Mouse (Mus musculus): ENCODE results near the gene Scarf1.
A peak's percentile ranks its signal among the peaks of the same experiment; 100 is the strongest.

The Scarf1 gene

GRCm38 (mm10) chr11:75513336-75513735, at the start of gene Scarf1:
TSS of gene Scarf1 (plus strand) at chr11:75513540.
- DNase-seq (ENCODE audit: low spot score in 2 of 2), result no peak

DNA sequence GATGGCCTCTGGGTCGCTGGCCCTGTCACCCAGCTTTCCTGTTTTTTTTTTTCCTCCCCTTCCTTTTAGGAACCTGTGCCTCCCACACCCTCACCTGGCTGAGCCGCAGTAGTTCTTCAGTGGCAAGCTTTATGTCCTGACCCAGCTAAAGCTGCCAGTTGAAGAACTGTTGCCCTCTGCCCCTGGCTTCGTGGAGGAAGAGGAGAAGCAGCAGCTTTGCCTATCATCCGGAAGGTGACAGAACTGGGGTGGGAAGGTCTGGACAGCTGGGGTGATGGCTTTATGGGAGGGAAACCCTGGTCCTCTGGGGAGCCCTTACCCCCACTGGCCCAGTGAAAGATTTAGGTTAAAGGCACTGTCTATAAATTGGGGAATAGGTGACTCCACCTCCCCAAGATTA, 49.7 kb upstream of the Scarf1 start:
- no peak for DNase-seq (ENCODE audit: low spot score in 2 of 2)

- DNase-seq (ENCODE audit: low spot score in 2 of 2), result no peak
Observed at GRCm38 (mm10) chr11:75464417-75464816, 48.9 kb upstream of the Scarf1 start.

DNA sequence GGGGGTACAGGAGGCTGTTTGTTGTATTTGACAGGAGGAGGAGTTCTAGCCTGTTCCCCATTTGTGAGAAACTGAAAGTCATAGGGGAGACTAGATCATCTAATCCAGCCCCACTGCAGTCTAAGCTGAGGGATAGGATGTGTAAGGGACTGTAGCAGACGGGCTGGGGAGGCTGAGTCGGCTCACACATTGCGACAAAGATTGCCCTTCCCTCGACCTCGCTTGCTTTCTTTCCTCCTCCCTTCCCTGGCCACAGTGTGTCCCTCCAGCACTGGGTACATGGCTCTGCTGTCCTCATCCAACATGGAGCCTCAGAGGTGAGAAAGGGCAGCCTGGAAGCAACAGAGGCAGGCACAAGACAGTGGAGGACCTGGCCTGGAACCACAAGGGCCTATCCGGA, 48.3 kb upstream of the Scarf1 start:
- no peak for DNase-seq (ENCODE audit: low spot score in 2 of 2)

- DNase-seq (ENCODE audit: low spot score in 2 of 2), result no peak
Observed at GRCm38 (mm10) chr11:75466731-75467505, 46.4 kb upstream of the Scarf1 start.

DNA sequence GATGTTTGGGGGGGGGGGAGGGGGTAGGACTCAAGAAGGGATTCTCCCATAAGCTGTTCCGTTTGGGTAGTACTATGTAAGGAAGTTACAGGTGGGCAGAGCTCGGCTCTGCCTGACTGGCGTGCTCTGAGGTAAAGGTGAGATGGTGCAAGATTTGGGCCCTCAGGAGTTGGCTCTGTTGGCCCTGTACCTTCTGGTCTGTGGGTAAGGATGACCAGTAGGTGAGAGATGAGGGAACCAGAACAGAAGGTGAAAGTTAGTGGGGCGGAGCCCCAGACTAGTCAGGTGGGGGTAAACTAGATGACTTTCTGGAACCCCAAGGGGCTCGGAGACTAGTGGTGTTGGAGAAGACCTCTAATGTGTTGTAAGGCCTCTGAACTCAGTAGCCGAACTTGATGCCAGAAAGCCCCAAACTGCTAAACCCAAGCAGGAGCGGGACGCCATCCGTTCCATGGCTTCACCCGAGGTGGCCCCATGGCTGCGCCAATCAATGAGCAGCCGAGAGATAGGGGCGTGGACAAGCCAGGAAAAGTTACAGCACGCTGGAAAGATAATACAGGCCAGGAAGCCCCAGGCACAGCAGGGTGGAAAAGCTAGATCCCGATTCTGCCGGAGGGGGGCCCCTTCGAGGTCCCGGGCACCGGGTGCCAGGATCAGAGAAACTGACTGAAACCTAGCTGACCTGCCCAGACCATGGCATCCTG, 45.7 kb upstream of the Scarf1 start:
- no peak for DNase-seq (ENCODE audit: low spot score in 2 of 2)

GRCm38 (mm10) chr11:75468410-75468809, 44.9 kb upstream of the Scarf1 start:
- no peak for DNase-seq (ENCODE audit: low spot score in 2 of 2)

DNA sequence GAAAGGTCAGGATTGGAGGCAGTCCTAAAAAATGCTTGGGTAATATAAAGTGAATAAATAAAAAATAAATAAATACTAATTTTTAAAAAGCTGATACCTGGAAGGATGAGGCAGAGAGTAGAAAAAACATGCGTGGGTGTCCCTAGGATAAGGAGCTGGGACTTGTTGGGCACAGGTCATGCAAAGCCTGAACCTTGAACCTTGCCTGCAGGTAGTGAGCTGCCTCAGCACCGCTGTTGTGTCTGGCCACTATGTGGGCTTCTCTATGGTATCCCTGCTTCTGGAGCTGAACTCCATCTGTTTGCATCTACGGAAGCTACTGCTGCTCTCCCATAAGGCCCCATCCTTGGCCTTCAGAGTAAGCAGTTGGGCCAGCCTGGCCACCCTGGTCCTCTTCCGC, 44.1 kb upstream of the Scarf1 start:
- no peak for DNase-seq (ENCODE audit: low spot score in 2 of 2)

DNA sequence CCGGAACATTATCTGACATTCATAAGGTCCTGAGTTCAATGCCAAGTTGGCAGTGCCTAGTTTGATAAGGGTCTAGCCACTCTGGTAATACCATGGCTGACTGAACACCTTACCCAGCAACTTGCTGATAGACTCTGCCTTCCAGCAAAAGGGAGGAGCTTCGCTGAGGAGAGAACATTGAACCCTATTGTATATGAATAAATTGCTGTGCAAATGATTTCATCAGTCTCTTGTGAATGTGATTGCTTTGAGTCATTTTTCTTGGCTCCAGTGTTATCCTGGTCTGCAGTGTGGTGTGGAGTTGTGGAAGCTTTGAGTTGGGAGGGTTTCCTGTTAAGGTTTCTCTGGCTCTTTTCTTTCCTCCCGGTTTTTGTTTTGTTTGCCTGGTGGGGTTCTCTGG, 42.7 kb upstream of the Scarf1 start:
- no peak for DNase-seq (ENCODE audit: low spot score in 2 of 2)

GRCm38 (mm10) chr11:75472469-75473081, 40.8 kb upstream of the Scarf1 start:
- no peak for DNase-seq (ENCODE audit: low spot score in 2 of 2)

GRCm38 (mm10) chr11:75473376-75473775, 40.0 kb upstream of the Scarf1 start:
- DNase-seq (ENCODE audit: low spot score in 2 of 2), result no peak

- no peak for DNase-seq (ENCODE audit: low spot score in 2 of 2)
Observed at GRCm38 (mm10) chr11:75486192-75486591, 27.1 kb upstream of the Scarf1 start.

- peak; percentile 96 to 98 for DNase-seq (ENCODE audit: low spot score in 2 of 2)
Observed at GRCm38 (mm10) chr11:75486601-75487285, 26.6 kb upstream of the Scarf1 start, which contains the start of gene Prpf8. TSS of gene Prpf8 (plus strand) at chr11:75486816.

GRCm38 (mm10) chr11:75487496-75487895, 25.8 kb upstream of the Scarf1 start:
- no peak for DNase-seq (ENCODE audit: low spot score in 2 of 2)

DNA sequence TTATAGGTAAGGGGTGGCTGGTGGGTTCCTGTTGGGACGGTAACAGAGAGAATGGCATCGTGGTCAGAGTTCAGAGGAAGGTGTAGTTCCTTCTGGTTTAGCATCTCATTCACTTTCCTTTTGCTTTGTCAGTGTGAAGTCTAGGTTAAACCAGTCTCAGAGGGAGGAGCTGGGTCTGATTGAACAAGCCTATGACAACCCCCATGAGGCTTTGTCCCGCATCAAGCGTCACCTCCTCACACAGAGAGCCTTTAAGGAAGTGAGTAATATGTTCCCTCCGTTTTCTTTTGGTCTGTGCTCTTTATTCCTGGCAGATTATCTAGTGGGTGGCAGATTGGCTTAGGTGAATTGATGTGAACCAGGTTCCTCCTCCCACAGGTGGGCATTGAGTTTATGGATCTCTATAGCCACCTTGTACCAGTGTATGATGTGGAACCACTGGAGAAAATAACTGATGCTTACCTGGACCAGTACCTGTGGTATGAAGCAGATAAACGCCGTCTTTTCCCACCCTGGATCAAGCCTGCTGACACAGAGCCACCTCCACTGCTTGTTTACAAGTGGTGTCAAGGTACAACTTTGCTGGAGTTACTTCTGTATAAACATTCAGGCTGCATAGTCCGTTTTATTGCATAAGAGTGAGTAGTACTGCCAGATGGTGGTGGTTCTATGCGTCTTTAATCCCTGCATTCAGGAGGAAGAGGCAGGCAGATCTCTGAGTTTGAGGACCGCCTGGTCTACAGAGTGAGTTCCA, 18.9 kb upstream of the Scarf1 start:
- DNase-seq (ENCODE audit: low spot score in 2 of 2), result no peak

DNA sequence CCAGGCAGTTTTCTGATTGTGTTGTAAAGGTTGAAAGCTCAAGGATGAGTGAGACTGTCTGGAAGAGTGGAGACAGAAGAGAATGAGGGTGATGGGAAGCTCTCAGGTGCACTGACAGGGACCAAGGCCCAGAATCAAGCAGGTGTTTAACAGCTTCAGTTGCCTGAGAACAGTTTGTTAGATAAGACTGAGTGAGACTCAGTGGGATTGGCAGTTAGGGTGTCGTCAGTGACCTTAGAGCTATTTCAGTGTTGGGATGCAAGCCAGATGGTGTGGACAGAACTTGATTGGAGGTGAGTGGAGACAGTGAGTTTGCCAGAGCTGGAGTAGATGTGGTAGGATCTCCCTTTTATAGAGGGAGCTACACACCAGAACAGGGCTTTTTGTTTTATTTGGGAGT, 15.2 kb upstream of the Scarf1 start:
- DNase-seq (ENCODE audit: low spot score in 2 of 2), result no peak

DNA sequence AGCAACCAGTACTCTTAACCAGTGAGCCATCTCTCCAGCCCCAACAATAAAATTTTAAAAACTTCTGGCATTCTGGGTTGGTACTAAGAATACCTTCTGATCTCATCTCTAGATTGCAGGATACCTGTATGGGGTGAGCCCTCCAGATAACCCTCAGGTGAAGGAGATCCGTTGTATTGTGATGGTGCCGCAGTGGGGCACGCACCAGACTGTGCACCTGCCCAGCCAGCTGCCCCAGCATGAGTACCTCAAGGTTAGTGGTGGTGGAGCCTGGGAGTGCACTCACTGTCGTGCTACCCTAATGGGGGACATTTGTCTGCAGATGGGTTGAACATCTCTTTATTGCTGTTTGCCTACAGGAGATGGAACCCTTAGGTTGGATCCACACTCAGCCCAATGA, 5.2 kb upstream of the Scarf1 start:
- DNase-seq (ENCODE audit: low spot score in 2 of 2), result no peak

DNA sequence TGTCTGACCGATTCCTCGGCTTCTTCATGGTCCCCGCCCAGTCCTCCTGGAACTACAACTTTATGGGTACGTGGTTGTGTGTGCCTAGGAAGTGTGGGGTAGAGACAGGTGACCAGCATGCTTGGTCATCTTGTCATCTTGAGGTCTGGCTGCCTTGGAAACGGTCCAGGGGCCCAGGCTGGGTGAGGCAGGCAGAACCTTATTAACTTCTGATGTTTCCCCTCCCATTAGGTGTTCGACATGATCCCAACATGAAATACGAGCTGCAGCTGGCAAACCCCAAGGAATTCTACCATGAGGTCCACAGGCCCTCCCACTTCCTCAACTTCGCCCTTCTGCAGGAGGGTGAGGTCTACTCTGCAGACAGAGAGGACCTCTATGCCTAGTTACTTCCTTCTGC, 4.4 kb upstream of the Scarf1 start:
- no peak for DNase-seq (ENCODE audit: low spot score in 2 of 2)

GRCm38 (mm10) chr11:75509741-75510626, 3.4 kb upstream of the Scarf1 start, which contains the start of gene Rilp:
TSS of gene Rilp (plus strand) at chr11:75510094.
- peak; percentile 62 to 68 for DNase-seq (ENCODE audit: low spot score in 2 of 2)

GRCm38 (mm10) chr11:75510627-75510993, 2.7 kb upstream of the Scarf1 start:
- DNase-seq (ENCODE audit: low spot score in 2 of 2), result peak; percentile 86 to 90
